Mouse (Mus musculus) liver, embryonic 12.5 days (tissue): Measurements from ENCODE around the gene Fat3. TPM values are rescaled to one million over a fixed set of nuclear protein-coding genes. Genes with fewer than 3 reads are reported as not detected.

Experiments
- ATAC-seq: fragments of 200-750 bp; cut with Nextera tagmentation; 2 replicates; pipeline ENCODE4 v1.8.0; 2017; ENCODE audit warnings: moderate number of reproducible peaks, mild to moderate bottlenecking, moderate library complexity
- H3K27ac ChIP-seq: fragments of 300-500 bp; sonication (generic); 2 replicates; pipeline ENCODE4 v1.5.1; 2016; ENCODE audit warnings: mild to moderate bottlenecking
- H3K27me3 ChIP-seq: fragments of 300-500 bp; sonication (generic); replicated peaks from 2 replicates; pipeline ENCODE4 v1.6.1; 2016; ENCODE audit warnings: mild to moderate bottlenecking, moderate library complexity
- H3K36me3 ChIP-seq: fragments of 300-500 bp; sonication (generic); 2 replicates; pipeline ENCODE4 v1.6.1; 2016; ENCODE audit warnings: mild to moderate bottlenecking, moderate library complexity
- H3K4me1 ChIP-seq: fragments of 300-500 bp; sonication (generic); 2 replicates; pipeline ENCODE4 v1.6.1; 2016
- H3K4me2 ChIP-seq: fragments of 300-500 bp; sonication (generic); 2 replicates; pipeline ENCODE4 v1.6.1; 2016; ENCODE audit warnings: mild to moderate bottlenecking, moderate library complexity
- H3K4me3 ChIP-seq: fragments of 300-500 bp; sonication (generic); 2 replicates; pipeline ENCODE4 v1.5.1; 2016; ENCODE audit warnings: mild to moderate bottlenecking, moderate library complexity
- H3K9ac ChIP-seq: fragments of 300-500 bp; sonication (generic); 2 replicates; pipeline ENCODE4 v1.6.1; 2016; ENCODE audit warnings: mild to moderate bottlenecking, moderate library complexity
- H3K9me3 ChIP-seq: fragments of 300-500 bp; sonication (generic); replicated peaks from 2 replicates; pipeline ENCODE4 v1.6.1; 2016; ENCODE audit warnings: mild to moderate bottlenecking, moderate library complexity
- WGBS: fragments of 180-500 bp; shearing (Covaris S2); methylation state at CpG from one replicate; pipeline ENCODE4 v1.1.7; 2016; ENCODE audit not compliant: insufficient replicate concordance; 5-methylcytosine and 5-hydroxymethylcytosine counted together
- polyA plus RNA-seq: library from polyadenylated mRNA; unstranded; fragments of >200 nt; fragmentation: Nextera tagmentation; extraction: Ambion mirVana; gene quantifications from 2 replicates; pipeline ENCODE4 v1.2.1, GENCODE M21; 2016

The Fat3 gene
- polyA plus RNA-seq, 1 experiment from 2014 or later: 0.18 TPM

DNA sequence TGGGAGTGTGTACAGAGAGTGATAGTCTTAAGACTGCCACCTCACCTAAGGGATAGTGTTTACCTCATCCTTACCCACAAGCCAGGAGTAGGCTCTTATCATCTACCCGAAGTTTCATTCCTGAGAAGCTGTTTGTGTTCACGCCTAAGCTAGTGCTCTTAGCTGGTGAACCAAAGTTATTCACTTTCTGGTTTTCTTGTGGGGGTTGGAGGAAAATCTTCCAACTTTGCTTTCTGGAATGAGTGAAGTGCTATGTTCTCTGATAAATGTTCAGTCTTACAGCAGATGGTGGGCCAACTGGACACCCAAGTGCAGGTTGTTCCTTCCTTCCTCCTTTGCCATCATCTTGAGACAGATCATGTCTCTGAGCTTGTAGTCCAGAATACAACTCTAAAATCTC is 402.5 kb downstream of the Fat3 start:
- H3K4me2 ChIP-seq: no peak overlapping the region
- 63% methylated on average over 2 of the region's 2 CpGs for WGBS
- no peaks in the 10 kb centered on the region for H3K9me3 ChIP-seq
- no peak for ATAC-seq
- no peaks in the 10 kb centered on the region for H3K36me3 ChIP-seq
- H3K4me1 ChIP-seq: no peaks in the 10 kb centered on the region
- H3K4me3 ChIP-seq: no peak overlapping the region
- H3K9ac ChIP-seq: no peak overlapping the region
- H3K27ac ChIP-seq: no peak overlapping the region
- H3K27me3 ChIP-seq: no peaks in the 10 kb centered on the region

DNA sequence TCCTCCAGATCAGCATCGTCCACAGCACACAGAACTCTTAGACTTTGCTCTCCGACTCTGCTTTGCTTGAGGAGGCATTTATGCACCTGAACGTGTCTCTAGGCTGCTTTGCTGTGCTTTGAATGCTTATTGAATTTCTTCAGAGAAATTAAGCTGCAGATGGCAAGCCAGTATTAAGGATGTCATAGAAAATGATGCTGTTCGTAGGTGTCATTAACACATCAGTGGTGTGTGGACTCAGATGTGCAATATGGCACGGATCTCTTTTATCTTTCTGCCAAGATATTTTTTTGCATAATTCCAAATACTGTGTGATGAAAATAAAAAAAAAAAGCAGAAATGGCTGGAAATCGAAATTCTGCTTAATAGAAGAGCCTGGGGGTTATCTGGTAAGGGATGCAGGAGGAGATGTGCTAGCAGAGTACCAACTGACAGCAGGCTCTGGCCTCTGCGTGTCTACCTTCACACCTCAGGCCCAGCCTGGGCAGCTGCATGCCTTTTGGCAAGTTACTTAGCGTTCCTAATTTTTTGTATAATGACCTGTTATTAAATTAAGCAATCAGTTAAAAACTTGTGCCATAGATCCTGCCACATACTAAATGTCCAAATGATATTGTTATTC is 407.9 kb downstream of the Fat3 start:
- ATAC-seq: no peak
- Histone ChIP-seq H3K9me3 (no peaks in the 10 kb centered on the region), H3K4me1 (no peaks in the 10 kb centered on the region), H3K36me3 (no peaks in the 10 kb centered on the region), H3K4me2 (no peak overlapping the region), H3K27me3 (no peaks in the 10 kb centered on the region), H3K9ac (no peak overlapping the region), H3K27ac (no peak overlapping the region), H3K4me3 (no peak overlapping the region)
- 60% methylated on average over 8 of the region's 8 CpGs for WGBS

DNA sequence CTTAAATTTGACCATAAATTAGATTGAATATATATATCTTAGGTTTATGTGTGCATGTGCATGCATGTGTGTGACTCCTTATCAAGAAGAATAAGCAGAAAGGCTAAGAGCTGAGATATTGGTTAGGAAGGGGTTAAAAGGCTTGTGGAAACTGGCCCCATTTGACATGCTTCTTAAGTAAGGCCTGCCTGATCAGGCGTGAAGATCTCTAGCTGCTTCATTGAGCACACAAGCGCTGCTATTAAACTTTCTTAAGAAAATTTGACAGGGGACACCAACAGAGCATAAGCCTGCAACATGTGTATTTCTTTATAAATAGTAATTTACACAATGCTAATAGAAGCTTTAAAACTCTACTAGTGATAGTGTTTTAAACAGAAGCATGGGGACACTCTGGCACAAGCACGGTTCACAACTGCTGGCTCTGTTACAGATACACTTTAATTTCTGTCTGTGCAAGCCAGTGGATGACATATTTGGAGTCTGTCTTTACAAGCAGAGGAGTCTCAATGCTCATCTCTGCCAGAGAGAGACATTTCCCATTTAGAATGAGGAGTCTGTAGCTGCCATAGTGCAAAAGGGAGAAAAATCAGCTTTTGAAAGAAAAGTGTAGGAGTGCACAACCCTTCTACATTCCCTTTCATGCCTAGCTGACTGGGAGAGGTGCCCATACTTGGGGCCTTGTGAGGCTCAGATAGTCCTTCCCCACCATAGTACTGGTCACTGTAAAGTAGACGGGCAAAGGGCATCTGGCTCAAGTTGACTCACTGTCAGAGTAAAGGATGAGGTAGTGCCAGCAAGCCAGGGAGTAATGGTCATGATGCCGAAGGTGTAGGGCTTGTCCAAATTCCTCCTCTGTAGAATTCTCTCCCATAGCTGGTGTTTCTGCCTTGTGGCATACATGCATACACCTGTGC is 408.8 kb downstream of the Fat3 start:
- H3K9me3 ChIP-seq: no peaks in the 10 kb centered on the region
- H3K4me2 ChIP-seq: no peak overlapping the region
- no peaks in the 10 kb centered on the region for H3K36me3 ChIP-seq
- H3K4me1 ChIP-seq: no peaks in the 10 kb centered on the region
- no peak overlapping the region for H3K4me3 ChIP-seq
- WGBS: 58% methylated on average over 5 of the region's 5 CpGs
- ATAC-seq: no peak
- no peak overlapping the region for H3K9ac ChIP-seq
- H3K27ac ChIP-seq: no peak overlapping the region
- no peaks in the 10 kb centered on the region for H3K27me3 ChIP-seq

DNA sequence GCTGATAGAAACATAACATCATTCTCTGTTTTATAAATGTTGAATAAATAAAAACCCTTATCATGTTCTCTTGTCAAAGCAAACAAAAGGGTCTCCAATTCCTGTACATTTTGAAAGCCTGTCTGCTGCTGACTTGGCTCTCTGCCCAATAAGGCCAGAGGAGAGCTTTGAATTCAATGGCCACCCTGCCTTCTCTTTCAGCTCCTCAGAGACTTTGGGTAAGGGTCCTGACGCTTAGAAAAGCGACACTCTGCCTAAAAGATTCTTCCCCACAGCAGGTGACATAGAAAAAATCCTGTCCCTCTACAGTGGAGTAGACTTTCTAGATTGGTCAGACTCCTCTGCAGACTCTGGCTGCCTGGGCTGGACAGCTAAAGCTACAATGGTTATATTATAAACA is 421.8 kb downstream of the Fat3 start:
- no peaks in the 10 kb centered on the region for H3K9me3 ChIP-seq
- no peaks in the 10 kb centered on the region for H3K36me3 ChIP-seq
- no peaks in the 10 kb centered on the region for H3K27me3 ChIP-seq
- H3K9ac ChIP-seq: no peak overlapping the region
- no peak overlapping the region for H3K4me2 ChIP-seq
- H3K27ac ChIP-seq: no peak overlapping the region
- no peak overlapping the region for H3K4me3 ChIP-seq
- H3K4me1 ChIP-seq: no peaks in the 10 kb centered on the region
- WGBS: 43% methylated on average over 2 of the region's 2 CpGs
- no peak for ATAC-seq

DNA sequence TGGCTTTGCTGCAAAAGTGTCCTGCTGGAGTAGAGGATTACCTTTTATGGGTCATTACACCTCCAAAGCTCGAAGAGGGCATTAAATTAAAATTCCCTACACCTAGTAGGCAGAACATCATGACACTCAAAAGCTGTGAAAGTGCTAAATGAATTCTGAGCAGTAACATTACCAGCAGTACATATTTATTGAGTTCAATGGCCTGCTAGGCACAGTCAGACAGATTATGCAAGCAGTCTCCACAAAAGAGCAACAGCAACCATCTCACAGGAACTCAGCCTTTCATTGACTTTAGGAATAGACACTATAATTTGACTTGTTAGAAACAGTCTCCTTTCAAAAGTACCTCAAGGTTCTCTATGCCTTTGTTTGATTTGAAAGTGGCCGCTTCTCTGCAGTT is 426.4 kb downstream of the Fat3 start:
- Histone ChIP-seq H3K4me3 (no peak overlapping the region), H3K9ac (no peak overlapping the region), H3K4me1 (no peaks in the 10 kb centered on the region), H3K27ac (no peak overlapping the region), H3K36me3 (no peaks in the 10 kb centered on the region), H3K27me3 (no peaks in the 10 kb centered on the region), H3K4me2 (no peak overlapping the region), H3K9me3 (no peaks in the 10 kb centered on the region)
- ATAC-seq: no peak
- WGBS: 64% methylated on average over 2 of the region's 2 CpGs

DNA sequence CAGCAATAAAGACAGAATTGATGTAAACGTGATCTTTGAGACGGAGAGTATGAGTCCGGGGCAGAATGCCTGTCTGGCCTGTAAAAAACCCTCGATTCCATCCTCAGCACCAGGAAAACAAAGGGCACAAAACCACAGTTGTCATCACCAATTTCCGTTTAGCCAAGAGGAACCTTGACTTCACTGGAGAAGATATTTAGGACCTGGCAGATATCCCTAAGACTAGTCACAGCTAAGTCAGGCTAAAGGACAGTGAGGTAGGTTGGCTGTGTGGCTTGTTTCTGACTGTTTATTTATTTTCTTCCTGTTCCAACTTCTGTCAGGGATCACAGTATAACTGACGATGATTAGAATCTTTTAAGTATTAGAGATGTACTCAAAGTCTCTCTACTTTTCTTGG is 427.0 kb downstream of the Fat3 start:
- H3K4me1 ChIP-seq: no peaks in the 10 kb centered on the region
- no peaks in the 10 kb centered on the region for H3K9me3 ChIP-seq
- H3K27ac ChIP-seq: no peak overlapping the region
- no peaks in the 10 kb centered on the region for H3K27me3 ChIP-seq
- no peaks in the 10 kb centered on the region for H3K36me3 ChIP-seq
- ATAC-seq: no peak
- no peak overlapping the region for H3K4me2 ChIP-seq
- WGBS: 57% methylated on average over 6 of the region's 6 CpGs
- no peak overlapping the region for H3K4me3 ChIP-seq
- no peak overlapping the region for H3K9ac ChIP-seq

DNA sequence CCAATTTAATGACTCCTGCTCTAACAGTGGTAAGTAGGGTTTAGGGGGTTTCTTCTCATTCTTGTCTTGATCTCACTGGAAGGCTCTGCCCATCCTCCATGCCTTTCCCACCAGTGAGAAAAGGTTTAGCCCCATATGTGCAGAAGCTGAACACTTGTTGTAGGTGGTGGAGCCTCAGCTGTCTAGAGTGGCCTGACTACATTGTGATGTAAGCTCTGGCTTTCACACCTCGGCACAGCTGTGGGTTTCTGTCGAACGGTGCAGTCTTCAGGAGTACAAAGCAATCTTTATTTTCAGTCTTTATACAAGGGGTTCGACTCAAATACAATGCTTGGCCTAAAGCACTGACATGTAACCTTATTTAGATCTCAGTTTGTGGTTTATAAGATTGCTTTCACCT is 437.6 kb downstream of the Fat3 start:
- no peak for ATAC-seq
- Histone ChIP-seq H3K9ac (no peak overlapping the region), H3K9me3 (no peaks in the 10 kb centered on the region), H3K4me1 (no peaks in the 10 kb centered on the region), H3K4me3 (no peak overlapping the region), H3K4me2 (no peak overlapping the region), H3K27ac (no peak overlapping the region), H3K36me3 (no peaks in the 10 kb centered on the region), H3K27me3 (no peaks in the 10 kb centered on the region)
- 62% methylated on average over 4 of the region's 4 CpGs for WGBS

DNA sequence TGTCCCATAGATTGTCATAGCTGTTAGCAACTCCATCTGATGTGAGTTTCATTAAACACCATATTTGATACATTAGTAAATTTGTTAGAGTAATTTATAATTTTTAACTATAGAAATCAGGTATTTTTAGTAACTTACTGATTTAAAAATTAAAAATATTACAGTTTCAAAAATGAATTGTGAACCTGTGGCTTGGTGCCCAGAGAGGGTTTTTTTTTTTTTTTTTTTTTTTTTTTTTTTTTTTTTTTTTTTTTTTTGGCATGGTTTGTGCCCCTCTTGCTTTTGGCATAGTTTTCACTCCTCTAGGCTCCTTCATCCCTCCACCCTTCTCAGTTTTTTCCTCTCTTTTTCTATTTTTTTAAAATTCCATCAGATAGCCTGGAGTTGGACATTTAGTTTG is 438.6 kb downstream of the Fat3 start:
- no peaks in the 10 kb centered on the region for H3K9me3 ChIP-seq
- no peak overlapping the region for H3K27ac ChIP-seq
- no peak for ATAC-seq
- H3K4me2 ChIP-seq: no peak overlapping the region
- H3K27me3 ChIP-seq: no peaks in the 10 kb centered on the region
- no peak overlapping the region for H3K4me3 ChIP-seq
- H3K9ac ChIP-seq: no peak overlapping the region
- H3K4me1 ChIP-seq: no peaks in the 10 kb centered on the region
- no peaks in the 10 kb centered on the region for H3K36me3 ChIP-seq

DNA sequence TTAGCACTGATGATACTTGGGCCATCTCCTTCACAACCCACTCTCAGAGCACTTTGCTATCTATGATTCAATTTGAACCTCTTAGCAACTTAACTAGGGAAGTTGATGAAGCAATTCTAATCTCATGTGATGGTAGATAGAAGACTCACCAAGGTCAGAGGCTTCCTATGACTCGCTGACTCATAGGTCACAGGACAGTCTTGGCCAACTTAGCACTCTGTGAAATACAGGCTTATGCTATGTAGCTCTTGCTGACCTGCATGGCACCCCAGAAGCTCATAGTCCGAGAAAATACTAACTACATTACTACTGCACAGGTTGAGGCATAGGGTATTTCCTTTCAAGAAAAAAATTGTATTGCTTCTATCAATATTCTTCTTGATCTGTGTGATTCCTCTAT is 454.4 kb downstream of the Fat3 start:
- Histone ChIP-seq H3K9me3 (no peaks in the 10 kb centered on the region), H3K27ac (no peak overlapping the region), H3K27me3 (no peaks in the 10 kb centered on the region), H3K4me3 (no peak overlapping the region), H3K36me3 (no peaks in the 10 kb centered on the region), H3K4me2 (no peak overlapping the region), H3K4me1 (no peaks in the 10 kb centered on the region), H3K9ac (no peak overlapping the region)
- 48% methylated on average over 2 of the region's 2 CpGs for WGBS
- no peak for ATAC-seq

DNA sequence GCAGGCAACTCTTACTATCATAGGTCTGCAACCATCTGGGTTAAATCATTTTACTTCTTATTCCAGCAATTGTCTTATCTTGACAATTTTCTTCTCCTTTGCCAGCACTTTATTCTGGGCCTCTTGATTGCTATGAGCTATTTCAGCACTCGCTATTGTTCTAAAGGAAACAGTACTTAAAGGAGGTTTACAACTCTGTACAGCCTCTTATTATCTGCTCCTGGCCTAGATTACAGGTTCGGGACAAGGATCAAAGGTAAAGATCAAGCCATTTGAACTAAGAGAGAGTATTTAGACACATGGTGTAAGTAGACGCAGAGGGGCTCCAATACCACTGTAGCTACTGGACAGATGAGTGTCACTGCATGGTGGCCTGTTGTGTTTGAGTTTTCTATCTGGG is 463.7 kb downstream of the Fat3 start:
- 59% methylated on average over 3 of the region's 3 CpGs for WGBS
- ATAC-seq: no peak

DNA sequence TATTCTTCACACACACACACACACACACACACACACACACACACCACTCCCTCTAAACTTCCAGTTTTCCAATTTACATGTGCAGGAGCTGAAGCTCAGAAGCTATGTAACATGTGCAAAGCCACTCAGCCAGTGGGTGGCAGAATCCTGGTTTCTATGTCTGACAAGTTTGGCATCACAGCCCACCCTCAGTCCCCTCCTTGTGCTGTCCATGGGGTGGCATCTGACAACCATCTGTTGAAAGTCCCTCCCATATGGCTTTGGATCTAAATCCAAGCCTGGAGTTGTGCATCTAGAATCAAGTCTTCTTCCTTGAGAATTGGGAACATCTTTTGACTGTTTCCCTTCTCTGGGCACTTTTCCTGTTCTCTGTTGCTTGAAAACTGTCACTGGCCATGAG is 464.7 kb downstream of the Fat3 start:
- Histone ChIP-seq H3K36me3 (no peaks in the 10 kb centered on the region), H3K9ac (no peak overlapping the region), H3K27me3 (no peaks in the 10 kb centered on the region), H3K4me3 (no peak overlapping the region), H3K4me1 (no peaks in the 10 kb centered on the region), H3K4me2 (no peak overlapping the region), H3K9me3 (no peaks in the 10 kb centered on the region), H3K27ac (no peak overlapping the region)
- no peak for ATAC-seq

More for the DNA sequence above, 463.7 kb downstream of the Fat3 start:
- Histone ChIP-seq H3K27me3 (no peaks in the 10 kb centered on the region), H3K4me1 (no peaks in the 10 kb centered on the region), H3K9ac (no peak overlapping the region), H3K27ac (no peak overlapping the region), H3K9me3 (no peaks in the 10 kb centered on the region), H3K4me2 (no peak overlapping the region), H3K36me3 (no peaks in the 10 kb centered on the region), H3K4me3 (no peak overlapping the region)

DNA sequence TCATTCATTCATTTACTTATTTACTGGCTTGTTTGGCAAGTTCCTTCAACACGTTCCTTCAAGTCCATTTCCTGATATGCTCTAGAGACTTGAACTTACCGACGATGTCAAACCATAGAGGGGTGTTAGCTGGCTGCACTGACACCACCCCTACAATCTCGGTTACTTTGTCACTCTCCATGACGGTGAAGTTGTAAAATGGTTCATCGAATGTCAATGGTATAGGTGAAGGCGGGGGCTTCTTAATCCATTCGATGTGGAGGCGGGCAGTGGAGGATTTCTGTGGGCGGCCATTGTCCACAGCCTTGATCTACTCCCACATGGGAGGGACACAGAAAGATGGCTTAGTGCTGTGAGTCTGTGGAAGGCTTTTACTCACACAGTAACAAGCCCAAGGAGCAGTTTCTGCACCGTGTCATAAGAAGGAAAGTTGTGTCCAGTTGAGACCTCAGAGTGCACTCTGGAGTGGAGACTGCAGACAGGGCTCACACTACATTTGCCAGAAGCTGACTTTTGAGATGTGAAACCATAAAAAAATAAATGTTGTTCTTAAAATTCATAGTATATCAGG is 471.3 kb downstream of the Fat3 start:
- no peak overlapping the region for H3K9ac ChIP-seq
- H3K4me2 ChIP-seq: no peak overlapping the region
- 73% methylated on average over 11 of the region's 11 CpGs for WGBS
- H3K27me3 ChIP-seq: no peaks in the 10 kb centered on the region
- no peaks in the 10 kb centered on the region for H3K9me3 ChIP-seq
- H3K4me3 ChIP-seq: no peak overlapping the region
- no peaks in the 10 kb centered on the region for H3K36me3 ChIP-seq
- no peak for ATAC-seq
- no peaks in the 10 kb centered on the region for H3K4me1 ChIP-seq
- no peak overlapping the region for H3K27ac ChIP-seq
